9 mouse cellular contexts compared by ENCODE assay signal in genomic region chr2:29553945-29554634, GRCm38 (mm10).
DNase-seq lines count a peak whose midpoint lies in the region; ATAC-seq lines count a peak whose summit lies in the region.
"Had no signal": no experiment of that assay in that cellular context is flagged by ENCODE, and none has a peak within 500 bp of the region (broad histone marks: within the 10 kb centered on the region; RNA-seq: fewer than 3 reads in every experiment).

No protein-coding gene starts in this region.

- no peaks in the 10 kb centered on the region for H3K36me3 ChIP-seq in liver, embryonic 11.5 days (ENCODE audit: control insufficient read depth, insufficient read depth, low read length)
- H3K36me3 ChIP-seq: hindbrain, embryonic 15.5 days had no signal

- H3K4me2 ChIP-seq in liver, embryonic 11.5 days = no peak overlapping the region
- H3K4me2 ChIP-seq: hindbrain, embryonic 15.5 days had no signal

- 58% methylated on average over 4 of the region's 4 CpGs for WGBS in liver, embryonic 11.5 days

- peak; percentile 71 to 79 for DNase-seq in cerebellum, postnatal 14 days
- no peak for DNase-seq in cerebellum, adult 11-12 months
- peak; percentile 23 for DNase-seq in liver
- DNase-seq in liver, embryonic 11.5 days (ENCODE audit: low spot score) = no peak
- DNase-seq in adipocyte (ENCODE audit: low spot score) = peak; percentile 48
- DNase-seq in heart, postnatal 14 days = peak; percentile 35 to 71
- peak; percentile 71 for DNase-seq in thymus, postnatal 4 days

- H3K27me3 ChIP-seq in liver, embryonic 11.5 days (replicated peaks; ENCODE audit: control insufficient read depth, insufficient read depth, low read length) = no peaks in the 10 kb centered on the region
- H3K27me3 ChIP-seq: hindbrain, embryonic 15.5 days had no signal

- no peaks in the 10 kb centered on the region for H3K4me1 ChIP-seq in liver, embryonic 11.5 days (replicated peaks; ENCODE audit: control insufficient read depth, insufficient read depth, low read length)
- H3K4me1 ChIP-seq: hindbrain, embryonic 15.5 days had no signal

- no peaks in the 10 kb centered on the region for H3K9me3 ChIP-seq in liver, embryonic 11.5 days (ENCODE audit: control insufficient read depth, low read length)
- H3K9me3 ChIP-seq: hindbrain, embryonic 15.5 days had no signal

- intact Hi-C loops in heart, postnatal 14 days (cut with DNase I) = loop anchor here (1.0 to 10.0 kb wide), 3 partner anchors 209 to 354 kb away; partner anchors contain the start of gene Med27

- no peak for ATAC-seq in liver, embryonic 11.5 days (replicated peaks; ENCODE audit: low FRiP score)
- peak; percentile 52; the same call in 1 of the 2 replicates for ATAC-seq in megakaryocyte-erythroid progenitor cell, adult 5-6 weeks (replicated peaks; ENCODE audit: low FRiP score, low TSS enrichment, poor library complexity, severe bottlenecking)

- H3K4me3 ChIP-seq in liver, embryonic 11.5 days (ENCODE audit: low read depth, low read length) = no peak overlapping the region
- H3K4me3 ChIP-seq: hindbrain, embryonic 15.5 days had no signal

- no peak overlapping the region for H3K9ac ChIP-seq in liver, embryonic 11.5 days (ENCODE audit: low read depth, low read length)
- H3K9ac ChIP-seq: hindbrain, embryonic 15.5 days had no signal

- H3K27ac ChIP-seq in liver, embryonic 11.5 days (ENCODE audit: low read depth, low read length) = no peak overlapping the region
- H3K27ac ChIP-seq: hindbrain, embryonic 15.5 days had no signal

Comparison
In these comparisons a context has a peak if more than half of its experiments do, and no peak if none do; other contexts are left out.
1. DNase-seq: peak in cerebellum, postnatal 14 days (2 of 2), liver (single experiment), adipocyte (single experiment), heart, postnatal 14 days (2 of 2) and thymus, postnatal 4 days (single experiment); none in cerebellum, adult 11-12 months (single experiment) and liver, embryonic 11.5 days (single experiment).